Mouse (Mus musculus): ENCODE results near the gene Olfr1229. TPM values are rescaled to one million over a fixed set of nuclear protein-coding genes. Genes with fewer than 3 reads are reported as not detected.

Olfr1229 gene
- total RNA-seq (2021): not detected

- DNase-seq (ENCODE audit: extremely low spot score in 1 of 2, low spot score in 1 of 2): no peak
These were observed at the start of gene Olfr1229 for GRCm38 (mm10) chr2:89287914-89288313. Gene Olfr1229 (minus strand): TSS chr2:89288014.

GRCm38 (mm10) chr2:89329575-89329974 is 41.8 kb upstream of the Olfr1229 start, which contains the start of gene Olfr1232:
Gene Olfr1232 (minus strand): TSS chr2:89329675.
- no peak for DNase-seq (ENCODE audit: extremely low spot score in 1 of 2, low spot score in 1 of 2)

- no peak for DNase-seq (ENCODE audit: extremely low spot score in 1 of 2, low spot score in 1 of 2)
These were observed 19.2 kb upstream of the Olfr1229 start, which contains the start of gene Olfr1231 for GRCm38 (mm10) chr2:89306974-89307373. Gene Olfr1231 (minus strand): TSS chr2:89307074.

GRCm38 (mm10) chr2:89297168-89297567 is 9.4 kb upstream of the Olfr1229 start, which contains the start of gene Olfr1230:
Gene Olfr1230 (minus strand): TSS chr2:89297268.
- no peak for DNase-seq (ENCODE audit: extremely low spot score in 1 of 2, low spot score in 1 of 2)

GRCm38 (mm10) chr2:89253962-89254361 is 33.9 kb downstream of the Olfr1229 start, which contains the start of gene Olfr1228:
Gene Olfr1228 (minus strand): TSS chr2:89254062.
- no peak for DNase-seq (ENCODE audit: extremely low spot score in 1 of 2, low spot score in 1 of 2)

Other genes with a start within 250 kb of the Olfr1229 start
- not detected for gene Olfr1218, start 226.8 kb downstream of the Olfr1229 start, total RNA-seq (2021)
- not detected for gene Olfr1219, start 204.5 kb downstream of the Olfr1229 start, total RNA-seq (2021)
- not detected for gene Olfr1220, start 181.2 kb downstream of the Olfr1229 start, total RNA-seq (2021)
- gene Olfr1221, start 170.7 kb downstream of the Olfr1229 start, total RNA-seq (2021): not detected
- gene Olfr1222, start 155.0 kb downstream of the Olfr1229 start, total RNA-seq (2021): not detected
- not detected for gene Olfr1223, start 136.5 kb downstream of the Olfr1229 start, total RNA-seq (2021)
- not detected for gene Olfr1224-ps1, start 123.9 kb downstream of the Olfr1229 start, total RNA-seq (2021)
- not detected for gene Olfr1225, start 113.3 kb downstream of the Olfr1229 start, total RNA-seq (2021)
- not detected for gene Olfr1226, start 88.0 kb downstream of the Olfr1229 start, total RNA-seq (2021)
- not detected for gene Olfr1228, start 34.0 kb downstream of the Olfr1229 start, total RNA-seq (2021)
- gene Olfr1230, start 9.3 kb upstream of the Olfr1229 start, total RNA-seq (2021): not detected
- gene Olfr1231, start 19.1 kb upstream of the Olfr1229 start, total RNA-seq (2021): not detected
- gene Olfr1232, start 41.7 kb upstream of the Olfr1229 start, total RNA-seq (2021): not detected
- not detected for gene Olfr1233, start 54.4 kb upstream of the Olfr1229 start, total RNA-seq (2021)
- gene Olfr1234, start 76.9 kb upstream of the Olfr1229 start, total RNA-seq (2021): not detected
- gene Olfr1238, start 121.7 kb upstream of the Olfr1229 start, total RNA-seq (2021): not detected
- not detected for gene Olfr1239, start 132.4 kb upstream of the Olfr1229 start, total RNA-seq (2021)
- not detected for gene Olfr1240, start 155.0 kb upstream of the Olfr1229 start, total RNA-seq (2021)
- gene Olfr1241, start 199.1 kb upstream of the Olfr1229 start, total RNA-seq (2021): not detected
- gene Olfr1242, start 210.3 kb upstream of the Olfr1229 start, total RNA-seq (2021): not detected
- not detected for gene Olfr1243, start 243.5 kb upstream of the Olfr1229 start, total RNA-seq (2021)